ENCODE assay signal across 8 mouse cellular contexts in genomic region chr6:113238442-113238841, GRCm38 (mm10). TPM values are rescaled to one million over a fixed set of nuclear protein-coding genes. Genes with fewer than 3 reads are reported as not detected.
DNase-seq lines count a peak whose midpoint lies in the region; ATAC-seq and TF ChIP-seq lines count a peak whose summit lies in the region.

No protein-coding gene starts in this region.

- TF ChIP-seq CTCF in liver, adult 2 months (IDR thresholded peaks at IDR 0.05; ENCODE audit: low read depth, low read length), result no peak
- TF ChIP-seq CTCF in stomach, postnatal 0 days (IDR thresholded peaks at IDR 0.05; ENCODE audit: low read depth), result no peak

- peaks cover 12% of the 10 kb centered on the region for H3K36me3 ChIP-seq in liver, adult 2 months (ENCODE audit: control insufficient read depth, insufficient read depth, low read length)
- peaks cover 25% of the 10 kb centered on the region for H3K36me3 ChIP-seq in hindbrain, embryonic 12.5 days
- H3K36me3 ChIP-seq in stomach, postnatal 0 days (ENCODE audit: control insufficient read depth, insufficient read depth, low read length), result 0 out of 2 replicates have a peak, but pooled peaks cover 2% of the 10 kb centered on the region

- no peaks in the 10 kb centered on the region for H3K9me3 ChIP-seq in hindbrain, embryonic 12.5 days (replicated peaks)
- no peaks in the 10 kb centered on the region for H3K9me3 ChIP-seq in stomach, postnatal 0 days (ENCODE audit: control insufficient read depth, low read length)

- peaks cover 18% of the 10 kb centered on the region; the same call in 1 of the 2 replicates for H3K79me2 ChIP-seq in liver, adult 2 months (ENCODE audit: control insufficient read depth, insufficient read depth, low read length)

- TF ChIP-seq POLR2A in liver, adult 2 months (IDR thresholded peaks at IDR 0.05; ENCODE audit: extremely low read depth, insufficient read depth, low read length), result no peak

- DNase-seq in liver, adult 2 months (ENCODE audit: extremely low read depth, low read depth, low spot score), result peak; percentile 10
- DNase-seq in liver, result no peak
- peak; percentile 5 for DNase-seq in lung, postnatal 10 days
- DNase-seq in stomach, postnatal 0 days (ENCODE audit: low spot score), result no peak
- DNase-seq in layer of hippocampus, adult 8-10 months (ENCODE audit: low spot score in 2 of 2), result no peak
- DNase-seq in adrenal gland, adult 18-20 months (ENCODE audit: low spot score in 2 of 2), result no peak

- ATAC-seq in hindbrain, embryonic 12.5 days (ENCODE audit: low FRiP score), result no peak
- peak; percentile 21; the same call in 1 of the 2 replicates for ATAC-seq in stomach, postnatal 0 days (ENCODE audit: low FRiP score, low TSS enrichment)

- H3K9ac ChIP-seq in liver, adult 2 months (ENCODE audit: low read depth, low read length), result peak overlapping the region; percentile 78; the same call in 1 of the 2 replicates
- H3K9ac ChIP-seq in hindbrain, embryonic 12.5 days, result peak overlapping the region; percentile 86
- peak overlapping the region; percentile 91 for H3K9ac ChIP-seq in stomach, postnatal 0 days (ENCODE audit: low read length)

- 12% methylated on average over 6 of the region's 6 CpGs for WGBS in liver, adult 2 months
- WGBS in hindbrain, embryonic 12.5 days, result 48% methylated on average over 6 of the region's 6 CpGs
- 22% methylated on average over 6 of the region's 6 CpGs for WGBS in stomach, postnatal 0 days

- TF ChIP-seq EP300 in stomach, postnatal 0 days (optimal IDR thresholded peaks at IDR 0.05), result no peak

- H3K4me1 ChIP-seq in liver, adult 2 months (ENCODE audit: control insufficient read depth, insufficient read depth, low read length), result peaks cover 10% of the 10 kb centered on the region
- peaks cover 7% of the 10 kb centered on the region; the same call in 1 of the 2 replicates for H3K4me1 ChIP-seq in brown adipose tissue, adult 24 weeks (ENCODE audit: control insufficient read depth, insufficient read depth, insufficient read length, low read length)
- peaks cover 15% of the 10 kb centered on the region for H3K4me1 ChIP-seq in hindbrain, embryonic 12.5 days
- H3K4me1 ChIP-seq in stomach, postnatal 0 days (replicated peaks; ENCODE audit: control insufficient read depth, insufficient read depth), result peaks cover 2% of the 10 kb centered on the region; the same call in 1 of the 2 replicates

- no peaks in the 10 kb centered on the region for H3K27me3 ChIP-seq in liver, adult 2 months (ENCODE audit: control insufficient read depth, insufficient read depth, low read length)
- H3K27me3 ChIP-seq in hindbrain, embryonic 12.5 days, result no peaks in the 10 kb centered on the region
- H3K27me3 ChIP-seq in stomach, postnatal 0 days (ENCODE audit: control insufficient read depth, insufficient read depth, low read length), result no peaks in the 10 kb centered on the region

- H3K27ac ChIP-seq in liver, adult 2 months (replicated peaks; ENCODE audit: insufficient read depth, low read depth, low read length), result peak overlapping the region; percentile 68
- H3K27ac ChIP-seq in brown adipose tissue, adult 24 weeks (replicated peaks; ENCODE audit: low read depth, low read length), result peak overlapping the region; percentile 31; the same call in 1 of the 2 replicates
- no peak overlapping the region for H3K27ac ChIP-seq in hindbrain, embryonic 12.5 days
- no peak overlapping the region for H3K27ac ChIP-seq in stomach, postnatal 0 days (replicated peaks)

- peak overlapping the region; percentile 67 for H3K4me3 ChIP-seq in liver, adult 2 months (ENCODE audit: insufficient read depth, low read depth, low read length)
- H3K4me3 ChIP-seq in brown adipose tissue, adult 24 weeks (ENCODE audit: insufficient read depth, low read depth, low read length), result peak overlapping the region; percentile 77
- peak overlapping the region; percentile 93 for H3K4me3 ChIP-seq in hindbrain, embryonic 12.5 days
- peak overlapping the region; percentile 96 for H3K4me3 ChIP-seq in stomach, postnatal 0 days (ENCODE audit: low read depth, low read length)

- peak overlapping the region; percentile 91 for H3K4me2 ChIP-seq in hindbrain, embryonic 12.5 days (replicated peaks)
- peak overlapping the region; percentile 75 for H3K4me2 ChIP-seq in stomach, postnatal 0 days (replicated peaks; ENCODE audit: low read depth)

RNA-seq across cellular contexts. Expression of gene Mtmr14, which starts 0.8 kb away (rescaled TPM):
- total RNA-seq in liver, adult 2 months (2014; rRNA removed), result 22.4 and 24.1 TPM in 2 replicates
- polyA plus RNA-seq in liver, adult 2 months (2012; rRNA removed), result 28.8 and 32.8 TPM in 2 replicates
- polyA plus RNA-seq in brown adipose tissue, adult 24 weeks (2012; ENCODE audit: insufficient read depth, insufficient read length, missing spikeins), result 26.3 and 37.1 TPM in 2 replicates
- polyA plus RNA-seq in hindbrain, embryonic 12.5 days (2016; fragmentation: Nextera tagmentation; extraction: Ambion mirVana), result 43.3 and 43.8 TPM in 2 replicates
- polyA plus RNA-seq in stomach, postnatal 0 days (2015; fragmentation: Nextera tagmentation; extraction: Ambion mirVana), result 20.3 and 20.6 TPM in 2 replicates
- 10 to 100 TPM; 15.5 to 19.9 (median 17.7) TPM for total RNA-seq in layer of hippocampus, adult 8-10 months (2022)
- total RNA-seq in adrenal gland, adult 18-20 months (2021), result 10 to 100 TPM; 18.2 to 18.4 TPM

RNA-seq across cellular contexts. Expression of gene Lhfpl4, which starts 43.3 kb away (rescaled TPM):
- total RNA-seq in liver, adult 2 months (2014; rRNA removed), result 0.07 TPM in 1 of 2 replicates, not detected in the other
- 0.02 TPM in 1 of 2 replicates, not detected in the other for polyA plus RNA-seq in liver, adult 2 months (2012; rRNA removed)
- 0.87 and 1.3 TPM in 2 replicates for polyA plus RNA-seq in brown adipose tissue, adult 24 weeks (2012; ENCODE audit: insufficient read depth, insufficient read length, missing spikeins)
- polyA plus RNA-seq in hindbrain, embryonic 12.5 days (2016; fragmentation: Nextera tagmentation; extraction: Ambion mirVana), result 41.1 and 43.0 TPM in 2 replicates
- polyA plus RNA-seq in stomach, postnatal 0 days (2015; fragmentation: Nextera tagmentation; extraction: Ambion mirVana), result 0.84 and 0.93 TPM in 2 replicates
- total RNA-seq in layer of hippocampus, adult 8-10 months (2022), result 10 to 100 TPM; 71.7 to 80.9 (median 76.9) TPM
- total RNA-seq in adrenal gland, adult 18-20 months (2021), result 1 to 10 TPM; 4.1 to 4.3 TPM

RNA-seq across cellular contexts. Expression of gene Cpne9, which starts 43.7 kb away (rescaled TPM):
- total RNA-seq in liver, adult 2 months (2014; rRNA removed), result not detected in 2 replicates
- not detected in 2 replicates for polyA plus RNA-seq in liver, adult 2 months (2012; rRNA removed)
- polyA plus RNA-seq in brown adipose tissue, adult 24 weeks (2012; ENCODE audit: insufficient read depth, insufficient read length, missing spikeins), result 0.44 and 0.71 TPM in 2 replicates
- polyA plus RNA-seq in hindbrain, embryonic 12.5 days (2016; fragmentation: Nextera tagmentation; extraction: Ambion mirVana), result 0.39 and 0.42 TPM in 2 replicates
- 0.11 TPM in 1 of 2 replicates, not detected in the other for polyA plus RNA-seq in stomach, postnatal 0 days (2015; fragmentation: Nextera tagmentation; extraction: Ambion mirVana)
- total RNA-seq in layer of hippocampus, adult 8-10 months (2022), result 10 to 100 TPM; 19.5 to 24.2 (median 19.9) TPM
- total RNA-seq in adrenal gland, adult 18-20 months (2021), result 1 to 10 TPM; 2.8 to 4.4 TPM

Comparison
In these comparisons a context has a peak if more than half of its experiments do, and no peak if none do; other contexts are left out.
1. DNase-seq: peak in liver, adult 2 months (single experiment) and lung, postnatal 10 days (single experiment); none in liver (single experiment), stomach, postnatal 0 days (single experiment), layer of hippocampus, adult 8-10 months (0 of 2) and adrenal gland, adult 18-20 months (0 of 2).
2. H3K27ac ChIP-seq: peak in liver, adult 2 months (single experiment) and brown adipose tissue, adult 24 weeks (single experiment); none in hindbrain, embryonic 12.5 days (single experiment) and stomach, postnatal 0 days (single experiment).
3. RNA of gene Lhfpl4, which starts 43.3 kb away (polyA plus RNA-seq): 41.1 to 43.0 TPM in hindbrain, embryonic 12.5 days; 0.87 to 1.3 TPM in brown adipose tissue, adult 24 weeks, 0.84 to 0.93 TPM in stomach, postnatal 0 days and 0.02 TPM in liver, adult 2 months; every median in the first group is over 10 times any median in the second.
4. Peak in every context shown above with its lines, with median percentiles within 50 percentile points of each other: H3K4me3 ChIP-seq and H3K9ac ChIP-seq.